Mouse (Mus musculus): Measurements from ENCODE around the gene Kifc5b. TPM values are rescaled to one million over a fixed set of nuclear protein-coding genes. Genes with fewer than 3 reads are reported as not detected.

The Kifc5b gene
- total RNA-seq (2023) = 6.7 TPM

DNA sequence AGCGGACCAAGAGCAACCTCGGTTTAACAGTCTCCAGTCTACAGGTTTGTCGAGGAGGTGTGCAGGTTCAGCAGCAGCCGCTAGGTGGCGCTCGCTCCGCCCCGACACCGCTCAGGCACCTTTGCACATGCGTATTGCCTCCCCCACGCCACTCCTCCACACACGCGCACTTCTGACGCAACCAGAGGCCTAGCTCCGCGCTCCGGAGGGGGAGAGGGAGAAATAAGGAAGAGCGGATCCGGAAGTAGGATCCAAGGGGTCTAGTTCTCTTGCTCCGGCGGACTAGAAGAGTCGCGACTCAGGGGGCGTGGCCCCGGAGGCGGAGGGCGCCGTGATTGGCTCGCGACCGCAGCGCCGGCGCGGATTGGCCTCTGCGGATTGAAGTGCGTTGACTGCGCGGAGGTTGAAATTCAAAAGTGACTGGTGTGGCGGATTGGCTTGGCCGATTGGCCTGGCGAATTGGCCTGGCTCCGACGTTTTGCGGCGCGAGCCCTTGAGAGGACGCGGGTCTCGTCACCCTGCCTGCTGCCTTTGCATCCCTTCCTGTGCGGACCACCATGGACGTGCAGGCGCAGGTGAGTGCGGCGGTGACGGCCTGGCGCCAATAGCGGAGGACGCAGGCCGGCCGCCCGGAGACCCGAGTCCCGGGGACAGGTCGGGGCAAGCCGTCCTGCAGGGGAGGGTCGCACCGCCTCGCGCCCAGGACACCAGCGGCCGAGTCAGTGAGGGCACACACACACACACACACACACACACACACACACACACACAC, at the start of gene Kifc5b:
Gene Kifc5b (plus strand): TSS at position 381 of the 772 bp plus-strand sequence.

DNA sequence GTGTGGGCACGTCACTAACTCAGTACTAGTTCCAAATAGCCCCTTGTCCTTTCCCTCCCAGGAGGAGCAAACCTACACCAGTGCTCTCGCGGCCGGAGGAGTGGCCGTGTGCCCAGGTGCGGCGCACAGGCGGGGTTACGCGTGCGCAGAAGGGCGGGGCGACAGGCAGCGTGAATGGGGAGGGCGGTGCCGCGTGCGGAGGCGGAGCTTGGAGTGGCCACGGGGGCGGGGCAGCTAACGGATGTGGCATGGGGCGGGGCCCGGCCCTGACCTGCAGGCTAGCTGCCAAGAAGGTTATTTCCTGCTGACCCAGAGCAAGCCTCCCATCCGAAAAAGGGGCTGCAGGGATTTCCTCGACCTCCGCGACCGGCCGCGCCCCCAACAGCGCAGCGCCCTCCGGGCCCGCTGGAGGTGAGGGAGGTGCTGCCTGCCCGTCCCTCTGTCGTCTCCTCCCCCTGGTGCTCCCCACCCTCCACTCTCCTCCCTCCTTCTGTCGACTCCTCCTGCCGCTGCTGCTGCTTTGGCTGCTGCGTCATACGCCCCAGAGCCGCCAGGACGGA, 16.0 kb downstream of the Kifc5b start, which contains the start of gene Phf1:
Gene Phf1 (plus strand): TSS at position 214 of the 560 bp plus-strand sequence.

DNA sequence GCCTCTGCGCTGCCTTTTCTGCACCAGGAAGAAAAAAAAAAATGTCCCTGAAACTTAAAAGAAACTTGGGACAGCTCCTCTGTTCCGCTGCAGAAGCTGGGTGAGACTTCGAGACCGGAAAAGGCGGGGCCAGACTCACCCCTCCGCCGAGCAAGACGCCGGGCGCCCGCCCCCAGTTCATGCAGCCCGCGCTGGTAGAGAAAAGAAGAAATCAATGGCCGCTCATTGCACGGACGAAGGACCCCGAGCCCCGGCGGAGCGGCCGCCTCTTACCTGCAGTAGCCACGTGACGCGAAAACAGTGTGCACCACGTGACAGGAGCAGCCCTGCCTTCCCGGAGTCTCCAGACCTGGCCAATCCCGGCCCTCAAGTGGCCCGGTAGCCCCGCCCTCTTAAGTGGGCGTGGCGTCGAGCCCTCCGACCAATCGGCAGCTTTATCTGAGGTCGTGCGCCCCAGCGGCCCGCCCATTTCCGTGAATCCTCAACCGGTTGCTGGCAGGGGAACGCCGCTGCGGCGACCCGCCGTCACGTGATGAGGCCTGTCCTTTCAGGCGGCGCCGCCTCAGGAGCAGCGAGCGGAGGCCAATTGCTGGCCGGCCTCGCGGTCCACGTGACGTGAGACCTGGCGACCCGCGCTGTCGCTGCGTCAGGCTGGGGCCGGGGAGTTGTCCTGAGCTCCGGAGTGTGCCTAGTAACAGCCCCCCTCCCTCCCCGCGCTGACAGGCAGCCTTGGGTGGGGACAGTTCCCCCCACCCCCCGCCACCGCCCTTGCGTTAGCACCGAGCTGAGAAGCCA, 22.5 kb downstream of the Kifc5b start, which contains the start of gene Cuta:
Gene Cuta (minus strand): TSS at position 392 of the 795 bp plus-strand sequence.

DNA sequence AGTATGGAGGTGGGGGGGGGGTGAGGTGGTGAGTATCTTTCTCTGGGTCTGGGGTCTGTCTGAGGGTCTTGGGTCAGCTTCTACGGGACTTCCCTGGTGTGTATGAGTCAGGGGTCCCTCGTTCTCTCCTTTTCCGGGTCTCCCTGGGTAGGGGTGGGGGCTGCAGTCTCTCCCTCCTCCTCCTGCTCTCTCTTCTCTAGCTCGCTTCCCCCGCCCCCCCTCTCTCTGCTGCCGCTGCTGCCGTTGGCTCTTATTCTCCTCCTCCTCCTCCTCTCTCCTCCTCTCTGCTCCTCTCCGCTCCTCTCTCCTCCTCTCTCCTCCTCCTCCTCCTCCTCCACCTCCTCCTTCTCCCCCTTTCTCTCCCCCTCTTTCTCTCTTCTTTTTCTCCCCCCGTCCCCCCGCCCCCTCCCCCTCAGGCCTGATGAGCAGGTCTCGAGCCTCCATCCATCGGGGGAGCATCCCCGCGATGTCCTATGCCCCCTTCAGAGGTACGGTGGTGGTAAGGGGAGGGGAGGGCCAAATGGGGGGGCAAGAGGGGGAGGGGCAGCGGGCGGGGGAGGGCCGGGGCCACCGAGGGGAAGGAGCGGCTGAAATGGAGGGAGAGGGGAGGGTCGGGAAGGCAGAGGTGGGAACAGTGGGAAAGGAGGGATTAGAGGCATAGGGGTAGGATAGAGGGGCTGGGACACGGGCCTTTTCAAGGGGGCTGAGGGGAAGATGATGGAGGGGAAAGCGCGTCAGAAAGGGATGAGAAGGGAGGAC, 24.3 kb downstream of the Kifc5b start, which contains the start of gene Syngap1:
Gene Syngap1 (plus strand): TSS at position 223 of the 759 bp plus-strand sequence.

DNA sequence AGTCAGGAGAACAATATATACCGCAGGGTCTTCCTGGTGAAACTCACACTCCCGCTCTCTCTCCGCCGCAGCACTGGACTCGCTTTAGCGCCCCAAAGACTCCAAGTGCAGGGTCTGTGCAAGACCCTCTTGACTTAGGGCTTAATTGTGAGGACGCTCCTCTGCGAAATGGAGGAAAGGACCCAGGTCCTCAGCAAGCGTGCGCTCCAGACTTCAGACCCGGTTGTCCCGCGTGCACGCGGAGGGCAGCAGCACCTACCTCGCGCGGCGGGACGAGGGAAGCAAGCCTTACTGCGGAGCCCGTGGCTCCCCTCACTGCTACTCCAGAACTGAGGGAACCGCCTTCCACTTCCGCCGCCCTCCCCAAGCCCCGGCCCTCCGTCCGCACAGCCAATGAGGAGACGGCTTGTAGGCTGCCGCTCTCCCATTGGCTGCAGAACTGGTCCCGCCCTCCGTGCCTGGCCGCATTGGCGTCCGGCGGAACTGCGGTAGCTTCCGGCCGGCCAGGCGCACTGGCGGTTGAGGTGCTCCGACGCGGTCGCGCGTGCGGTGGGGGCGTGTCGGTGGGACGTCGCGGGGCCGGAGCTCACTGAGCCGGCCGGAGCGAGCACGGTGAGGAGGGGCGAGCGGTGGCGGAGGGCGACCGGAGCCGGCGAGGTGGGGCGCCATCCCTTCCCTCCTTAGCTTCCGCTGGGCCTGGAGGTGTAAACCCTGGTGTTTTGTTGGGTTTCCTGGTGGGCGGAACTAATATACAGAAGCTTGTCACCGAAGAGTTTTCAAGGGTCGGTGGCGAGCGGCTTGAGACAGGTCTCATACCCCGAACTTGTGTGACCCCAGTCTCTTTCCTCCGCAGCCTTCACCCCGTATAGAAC, 56.0 kb downstream of the Kifc5b start, which contains the start of gene Zbtb9:
Gene Zbtb9 (plus strand): TSS at position 465 of the 872 bp plus-strand sequence.

Other genes with a start within 250 kb of the Kifc5b start
- 121 TPM for gene Crebrf, start 201.4 kb upstream of the Kifc5b start, total RNA-seq (2023)
- gene Bnip1, start 136.0 kb upstream of the Kifc5b start, total RNA-seq (2023) = 28.6 TPM
- not detected for gene Nkx2-5, start 72.1 kb upstream of the Kifc5b start, total RNA-seq (2023)
- gene Phf1, start 16.0 kb downstream of the Kifc5b start, total RNA-seq (2023) = 112 TPM
- 82.3 TPM for gene Cuta, start 22.5 kb downstream of the Kifc5b start, total RNA-seq (2023)
- 6.7 TPM for gene Syngap1, start 24.2 kb downstream of the Kifc5b start, total RNA-seq (2023)
- gene Zbtb9, start 56.1 kb downstream of the Kifc5b start, total RNA-seq (2023) = 21.5 TPM
- 35.6 TPM for gene Bak1, start 111.9 kb downstream of the Kifc5b start, total RNA-seq (2023)
- gene Itpr3, start 140.2 kb downstream of the Kifc5b start, total RNA-seq (2023) = 113 TPM
- gene Uqcc2, start 216.8 kb downstream of the Kifc5b start, total RNA-seq (2023) = 29.4 TPM

Data from CD8-positive naive resting alpha-beta T cell, adult 57 days (primary cell).